Mouse (Mus musculus) heart, postnatal 0 days (tissue): ENCODE results near the gene Platr17.

Experiments used
- CTCF ChIP-seq: IDR thresholded peaks from 2 replicates; pipeline ENCODE4 v1.5.1; 2016; ENCODE audit warnings: antibody characterized with exemption, control low read depth, low read depth
- EP300 ChIP-seq: IDR thresholded peaks from 2 replicates; pipeline ENCODE4 v1.6.1; 2016; ENCODE audit warnings: antibody characterized with exemption, low read depth

DNA sequence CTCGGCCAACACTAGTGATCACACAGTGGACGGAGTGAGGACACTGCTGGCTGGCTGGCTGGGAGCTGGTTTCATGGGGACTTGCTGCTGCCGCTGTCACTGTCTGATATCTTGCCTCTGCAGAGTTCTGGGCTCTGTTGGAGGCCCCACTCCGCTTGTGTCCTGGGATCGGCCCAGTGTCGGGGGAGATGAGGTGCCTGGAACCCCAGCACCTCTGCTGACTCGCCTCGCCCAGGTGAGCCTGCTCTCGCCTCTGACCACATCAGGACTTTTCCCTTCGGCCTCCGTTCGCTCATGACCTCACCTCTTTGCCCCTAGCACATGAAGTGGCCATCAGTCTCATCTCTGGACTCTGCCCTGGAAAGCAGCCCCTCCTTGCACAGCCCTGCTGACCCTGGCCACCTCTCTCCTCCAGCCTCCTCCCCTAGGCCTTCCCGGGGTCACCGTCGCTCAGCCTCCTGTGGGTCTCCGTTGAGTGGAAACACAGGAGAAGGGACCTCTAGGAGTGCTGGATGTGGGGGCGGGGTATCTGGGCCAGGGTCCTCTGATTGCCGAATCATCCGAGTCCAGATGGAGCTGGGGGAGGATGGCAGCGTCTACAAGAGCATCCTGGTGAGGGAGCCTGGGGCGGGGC is 30.6 kb downstream of the Platr17 start:
- TF ChIP-seq CTCF: no peak
- no peak for TF ChIP-seq EP300
